Mouse (Mus musculus): Measurements from ENCODE around the gene Dtnb. TPM values are rescaled to one million over a fixed set of nuclear protein-coding genes. Genes with fewer than 3 reads are reported as not detected.
"Not testable (repeated sequence)": the region's sequence is repeated elsewhere in the genome, so short reads cannot be mapped to it uniquely, and the experiment has no call there.

The Dtnb gene
- 25.4 and 27.0 TPM in 2 replicates for polyA plus RNA-seq (2014; fragmentation: Nextera tagmentation; extraction: Ambion mirVana)

DNA sequence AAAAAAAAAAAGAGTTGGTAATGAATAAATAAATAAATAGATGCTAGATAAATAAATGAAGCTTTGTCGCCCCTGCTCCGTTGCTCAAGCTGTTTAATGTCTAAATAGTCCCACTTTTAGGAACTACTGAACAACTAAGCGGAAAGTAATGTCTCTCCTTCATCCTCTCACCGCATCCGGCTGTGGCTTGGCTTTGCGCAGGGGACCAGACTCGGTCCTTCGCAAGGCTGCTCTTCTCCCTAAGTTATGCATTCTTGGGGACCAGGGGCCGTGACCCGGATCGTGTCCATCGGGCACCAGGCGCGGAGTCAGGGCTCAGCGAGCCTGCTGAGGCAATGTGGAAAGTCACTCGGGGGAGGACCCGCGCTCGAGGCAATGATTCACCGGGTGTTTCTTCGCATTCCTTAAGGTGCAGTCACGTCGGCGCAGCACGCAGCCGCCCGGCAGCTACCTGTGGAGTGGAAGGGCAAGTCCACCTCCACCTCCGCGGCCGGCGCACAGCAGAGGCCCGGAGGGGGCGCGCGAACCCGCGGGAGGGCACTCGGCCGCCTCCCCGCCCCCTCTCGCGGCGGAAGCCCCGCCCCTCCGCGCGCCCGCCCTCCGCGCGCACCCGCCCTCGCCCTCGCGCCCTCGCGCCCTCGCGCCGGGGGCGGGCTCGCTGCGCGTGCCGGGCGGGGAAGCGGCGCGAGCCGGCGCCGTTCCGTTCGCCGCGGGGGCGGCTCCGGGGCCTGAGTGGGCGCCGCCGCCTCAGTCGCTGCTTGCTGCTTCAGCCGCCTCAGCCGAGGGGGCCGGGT, at the start of gene Dtnb:
Gene Dtnb (plus strand): TSS at position 595 of the 794 bp plus-strand sequence.
- ATAC-seq (replicated peaks; ENCODE audit: low FRiP score) (peak; percentile 84), DNase-seq (ENCODE audit: low spot score) (peak; percentile 77)
- H3K36me3 ChIP-seq (ENCODE audit: control insufficient read depth, insufficient read depth, low read length), result no peaks in the 10 kb centered on the region
- H3K27ac ChIP-seq (ENCODE audit: low read depth, low read length), result peak within 1 kb of the TSS; percentile 71
- WGBS, result 1% methylated on average over 63 of the region's 85 CpGs
- peak within 1 kb of the TSS; percentile 87 for H3K9ac ChIP-seq (ENCODE audit: low read depth, low read length)
- H3K27me3 ChIP-seq (replicated peaks; ENCODE audit: control insufficient read depth, insufficient read depth, low read length), result no peaks in the 10 kb centered on the region
- H3K4me2 ChIP-seq, result peak within 1 kb of the TSS; percentile 76
- peaks cover 7% of the 10 kb centered on the region for H3K4me1 ChIP-seq (replicated peaks; ENCODE audit: control insufficient read depth, insufficient read depth, low read length)
- peak within 1 kb of the TSS; percentile 86 for H3K4me3 ChIP-seq (ENCODE audit: low read depth, low read length)
- no peaks in the 10 kb centered on the region for H3K9me3 ChIP-seq (ENCODE audit: control insufficient read depth, low read length)

DNA sequence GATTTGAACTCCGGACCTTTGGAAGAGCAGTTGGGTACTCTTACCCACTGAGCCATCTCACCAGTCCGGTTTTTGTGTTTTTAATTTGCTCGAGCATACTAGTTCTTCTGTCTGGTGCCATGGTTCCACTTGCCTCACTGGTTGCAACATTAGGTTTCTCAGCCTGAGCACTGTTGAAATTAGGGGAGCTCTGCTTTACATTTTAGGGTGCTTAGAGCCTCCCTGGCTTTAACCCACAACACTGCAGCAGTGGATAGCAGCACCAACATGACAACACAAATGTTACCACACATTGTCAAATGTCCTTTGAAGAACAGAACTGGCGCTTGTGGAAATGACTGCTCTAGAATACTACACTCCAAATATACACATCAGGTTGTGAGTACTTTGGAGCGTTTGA, 46.6 kb upstream of the Dtnb start:
- Histone ChIP-seq H3K4me2 (no peak overlapping the region), H3K4me1 (replicated peaks; ENCODE audit: control insufficient read depth, insufficient read depth, low read length) (no peaks in the 10 kb centered on the region), H3K4me3 (ENCODE audit: low read depth, low read length) (no peak overlapping the region), H3K9me3 (ENCODE audit: control insufficient read depth, low read length) (no peaks in the 10 kb centered on the region), H3K9ac (ENCODE audit: low read depth, low read length) (no peak overlapping the region), H3K36me3 (ENCODE audit: control insufficient read depth, insufficient read depth, low read length) (no peaks in the 10 kb centered on the region), H3K27ac (ENCODE audit: low read depth, low read length) (no peak overlapping the region), H3K27me3 (replicated peaks; ENCODE audit: control insufficient read depth, insufficient read depth, low read length) (no peaks in the 10 kb centered on the region)
- ATAC-seq (replicated peaks; ENCODE audit: low FRiP score) (no peak), DNase-seq (ENCODE audit: low spot score) (no peak)
- WGBS, result 84% methylated on average over 5 of the region's 5 CpGs

DNA sequence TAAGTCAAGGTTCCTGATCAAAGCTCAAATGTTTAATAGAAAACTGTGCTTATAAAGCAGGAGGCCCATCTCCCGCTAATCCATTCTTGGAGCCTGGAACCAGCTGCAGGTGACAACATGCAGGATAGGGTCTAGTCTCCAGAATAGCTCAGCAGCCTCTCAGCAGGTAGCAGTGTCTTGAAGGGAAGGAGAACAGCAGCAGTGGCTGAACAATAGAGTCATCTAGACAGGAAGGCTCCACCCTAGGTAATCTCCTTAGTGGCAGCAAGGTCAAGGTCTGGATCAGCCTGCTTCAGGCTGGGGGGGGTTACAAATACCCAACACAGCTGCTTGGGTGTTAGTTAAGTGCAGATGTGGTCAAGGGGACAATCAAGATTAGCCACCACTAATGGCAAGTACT, 36.7 kb upstream of the Dtnb start:
- not testable (repeated sequence) for H3K27me3 ChIP-seq (replicated peaks; ENCODE audit: control insufficient read depth, insufficient read depth, low read length); H3K36me3 ChIP-seq (ENCODE audit: control insufficient read depth, insufficient read depth, low read length); H3K4me1 ChIP-seq (replicated peaks; ENCODE audit: control insufficient read depth, insufficient read depth, low read length); H3K9me3 ChIP-seq (ENCODE audit: control insufficient read depth, low read length); H3K4me3 ChIP-seq (ENCODE audit: low read depth, low read length); H3K9ac ChIP-seq (ENCODE audit: low read depth, low read length); DNase-seq (ENCODE audit: low spot score); H3K4me2 ChIP-seq; H3K27ac ChIP-seq (ENCODE audit: low read depth, low read length); ATAC-seq (replicated peaks; ENCODE audit: low FRiP score)
- WGBS, result 78% methylated on average over 1 of the region's 1 CpGs

DNA sequence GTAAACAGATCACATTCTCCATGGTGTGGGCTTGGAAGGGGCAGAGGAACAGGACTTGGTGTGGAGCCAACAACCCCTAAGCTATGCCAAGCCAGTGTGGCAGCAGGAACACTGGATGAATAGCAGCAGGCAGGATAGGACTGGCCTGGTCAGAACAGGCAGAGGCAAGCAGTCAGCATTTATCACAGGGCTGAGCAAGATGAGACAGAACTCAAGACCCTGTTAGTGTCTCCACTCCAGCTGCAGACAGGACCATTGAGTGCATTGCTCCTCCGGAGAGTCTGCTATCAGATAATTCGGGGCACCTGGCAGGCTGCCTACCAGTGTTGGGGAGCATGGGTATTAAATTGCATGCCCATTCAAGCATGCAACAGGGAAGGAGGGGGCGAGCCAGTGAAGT, 34.6 kb upstream of the Dtnb start:
- Histone ChIP-seq H3K9me3 (ENCODE audit: control insufficient read depth, low read length) (no peaks in the 10 kb centered on the region), H3K27me3 (replicated peaks; ENCODE audit: control insufficient read depth, insufficient read depth, low read length) (no peaks in the 10 kb centered on the region), H3K4me2 (no peak overlapping the region), H3K4me1 (replicated peaks; ENCODE audit: control insufficient read depth, insufficient read depth, low read length) (no peaks in the 10 kb centered on the region), H3K9ac (ENCODE audit: low read depth, low read length) (no peak overlapping the region), H3K36me3 (ENCODE audit: control insufficient read depth, insufficient read depth, low read length) (no peaks in the 10 kb centered on the region), H3K27ac (ENCODE audit: low read depth, low read length) (no peak overlapping the region), H3K4me3 (ENCODE audit: low read depth, low read length) (no peak overlapping the region)
- WGBS, result 66% methylated on average over 3 of the region's 3 CpGs
- ATAC-seq (replicated peaks; ENCODE audit: low FRiP score), result no peak
- DNase-seq (ENCODE audit: low spot score), result no peak

DNA sequence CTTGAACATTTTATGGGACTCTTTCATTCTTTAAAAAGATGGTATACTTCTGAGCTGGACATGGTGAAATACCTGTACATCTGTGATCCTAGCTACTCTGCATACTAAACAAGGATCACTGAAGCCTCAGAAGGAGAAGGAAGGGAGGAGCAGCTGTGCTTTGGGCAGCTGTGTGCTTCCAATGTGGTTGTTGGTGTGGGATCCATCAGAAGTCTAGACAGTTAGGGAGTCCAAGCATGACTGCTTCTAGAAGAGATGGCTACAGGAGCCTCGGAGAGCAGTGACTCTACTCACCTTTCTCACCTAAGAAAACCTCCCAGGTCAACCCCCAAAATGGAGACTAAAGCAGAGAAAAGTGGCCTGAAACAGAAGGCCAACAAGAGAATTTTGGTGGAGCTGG, 34.1 kb upstream of the Dtnb start:
- Histone ChIP-seq H3K4me1 (replicated peaks; ENCODE audit: control insufficient read depth, insufficient read depth, low read length) (no peaks in the 10 kb centered on the region), H3K4me2 (no peak overlapping the region), H3K4me3 (ENCODE audit: low read depth, low read length) (no peak overlapping the region), H3K9me3 (ENCODE audit: control insufficient read depth, low read length) (no peaks in the 10 kb centered on the region), H3K27ac (ENCODE audit: low read depth, low read length) (no peak overlapping the region), H3K27me3 (replicated peaks; ENCODE audit: control insufficient read depth, insufficient read depth, low read length) (no peaks in the 10 kb centered on the region), H3K36me3 (ENCODE audit: control insufficient read depth, insufficient read depth, low read length) (no peaks in the 10 kb centered on the region), H3K9ac (ENCODE audit: low read depth, low read length) (no peak overlapping the region)
- ATAC-seq (replicated peaks; ENCODE audit: low FRiP score), result no peak
- DNase-seq (ENCODE audit: low spot score), result no peak
- WGBS, result 75% methylated on average over 1 of the region's 1 CpGs

DNA sequence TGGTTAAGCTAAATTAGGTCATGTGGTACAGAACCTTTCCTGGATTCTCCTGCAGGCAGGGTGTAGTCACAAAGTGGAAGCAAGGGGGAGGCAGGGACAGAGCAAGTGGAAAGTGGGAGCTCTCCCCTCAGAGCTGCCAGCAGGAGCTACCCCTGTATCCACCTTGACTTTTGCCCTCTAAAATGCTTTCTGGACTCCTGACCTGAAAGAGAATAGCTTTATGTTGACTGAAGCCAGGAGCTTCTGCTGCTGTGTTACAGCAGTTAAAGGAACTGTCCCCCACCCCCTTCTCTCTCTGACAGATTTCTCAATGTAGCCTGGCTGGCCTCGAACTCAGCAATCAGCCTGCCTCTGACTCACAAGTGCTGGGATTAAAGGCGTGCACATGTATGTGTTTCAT, 32.6 kb upstream of the Dtnb start:
- Histone ChIP-seq H3K9ac (ENCODE audit: low read depth, low read length) (no peak overlapping the region), H3K27ac (ENCODE audit: low read depth, low read length) (no peak overlapping the region), H3K4me3 (ENCODE audit: low read depth, low read length) (no peak overlapping the region), H3K4me2 (no peak overlapping the region), H3K36me3 (ENCODE audit: control insufficient read depth, insufficient read depth, low read length) (no peaks in the 10 kb centered on the region), H3K9me3 (ENCODE audit: control insufficient read depth, low read length) (no peaks in the 10 kb centered on the region), H3K4me1 (replicated peaks; ENCODE audit: control insufficient read depth, insufficient read depth, low read length) (no peaks in the 10 kb centered on the region), H3K27me3 (replicated peaks; ENCODE audit: control insufficient read depth, insufficient read depth, low read length) (no peaks in the 10 kb centered on the region)
- ATAC-seq (replicated peaks; ENCODE audit: low FRiP score), result no peak
- DNase-seq (ENCODE audit: low spot score), result no peak
- WGBS, result 53% methylated on average over 2 of the region's 2 CpGs

DNA sequence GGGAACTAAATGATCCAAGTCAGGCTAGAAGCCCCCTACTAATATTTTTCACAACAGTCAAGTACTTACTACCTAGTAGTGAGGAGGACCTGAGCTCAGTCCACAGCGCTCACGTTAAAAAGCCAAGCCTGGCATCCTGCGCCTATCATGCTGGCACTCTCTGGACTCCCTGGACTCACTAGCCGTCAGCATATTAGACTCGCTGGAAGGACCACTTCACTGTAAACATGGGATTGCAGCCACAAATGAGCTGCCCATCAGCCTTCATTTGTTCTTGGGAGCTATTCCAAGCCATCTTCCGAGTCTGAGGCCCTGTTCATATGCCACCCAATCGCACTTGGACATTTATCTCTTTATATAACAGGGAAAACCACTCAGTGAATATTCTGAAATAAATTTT, 31.3 kb upstream of the Dtnb start:
- 86% methylated on average over 7 of the region's 7 CpGs for WGBS
- H3K9ac ChIP-seq (ENCODE audit: low read depth, low read length), result no peak overlapping the region
- H3K4me1 ChIP-seq (replicated peaks; ENCODE audit: control insufficient read depth, insufficient read depth, low read length), result no peaks in the 10 kb centered on the region
- H3K27ac ChIP-seq (ENCODE audit: low read depth, low read length), result no peak overlapping the region
- no peak overlapping the region for H3K4me2 ChIP-seq
- no peaks in the 10 kb centered on the region for H3K9me3 ChIP-seq (ENCODE audit: control insufficient read depth, low read length)
- H3K36me3 ChIP-seq (ENCODE audit: control insufficient read depth, insufficient read depth, low read length), result no peaks in the 10 kb centered on the region
- ATAC-seq (replicated peaks; ENCODE audit: low FRiP score) (no peak), DNase-seq (ENCODE audit: low spot score) (no peak)
- no peak overlapping the region for H3K4me3 ChIP-seq (ENCODE audit: low read depth, low read length)
- no peaks in the 10 kb centered on the region for H3K27me3 ChIP-seq (replicated peaks; ENCODE audit: control insufficient read depth, insufficient read depth, low read length)

DNA sequence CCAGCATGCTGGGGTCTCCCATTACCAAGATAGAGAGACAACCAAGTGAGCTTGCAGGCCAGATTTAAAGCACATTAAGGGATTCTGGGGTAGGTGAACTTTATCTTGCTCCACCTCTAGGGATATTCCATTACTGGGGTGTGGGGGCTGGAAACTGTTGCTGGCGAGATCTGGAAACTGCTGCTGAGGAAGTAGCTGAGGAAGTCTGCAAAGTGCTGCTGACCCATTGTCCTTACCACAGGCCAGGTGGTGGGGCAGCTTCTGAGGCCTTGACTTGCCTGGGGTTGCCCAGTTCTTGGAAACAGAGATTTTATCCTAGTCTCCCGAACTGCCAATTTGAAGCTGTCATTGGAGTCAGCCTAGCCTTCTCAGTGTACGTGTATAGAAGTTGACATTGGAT, 26.7 kb upstream of the Dtnb start:
- ATAC-seq (replicated peaks; ENCODE audit: low FRiP score), result no peak
- no peak overlapping the region for H3K9ac ChIP-seq (ENCODE audit: low read depth, low read length)
- H3K9me3 ChIP-seq (ENCODE audit: control insufficient read depth, low read length), result no peaks in the 10 kb centered on the region
- DNase-seq (ENCODE audit: low spot score), result no peak
- no peaks in the 10 kb centered on the region for H3K36me3 ChIP-seq (ENCODE audit: control insufficient read depth, insufficient read depth, low read length)
- H3K4me2 ChIP-seq, result no peak overlapping the region
- no peaks in the 10 kb centered on the region for H3K27me3 ChIP-seq (replicated peaks; ENCODE audit: control insufficient read depth, insufficient read depth, low read length)
- H3K27ac ChIP-seq (ENCODE audit: low read depth, low read length), result no peak overlapping the region
- WGBS, result 69% methylated on average over 3 of the region's 3 CpGs
- H3K4me1 ChIP-seq (replicated peaks; ENCODE audit: control insufficient read depth, insufficient read depth, low read length), result 0 out of 2 replicates have a peak, but pooled peaks cover 2% of the 10 kb centered on the region
- H3K4me3 ChIP-seq (ENCODE audit: low read depth, low read length), result no peak overlapping the region

DNA sequence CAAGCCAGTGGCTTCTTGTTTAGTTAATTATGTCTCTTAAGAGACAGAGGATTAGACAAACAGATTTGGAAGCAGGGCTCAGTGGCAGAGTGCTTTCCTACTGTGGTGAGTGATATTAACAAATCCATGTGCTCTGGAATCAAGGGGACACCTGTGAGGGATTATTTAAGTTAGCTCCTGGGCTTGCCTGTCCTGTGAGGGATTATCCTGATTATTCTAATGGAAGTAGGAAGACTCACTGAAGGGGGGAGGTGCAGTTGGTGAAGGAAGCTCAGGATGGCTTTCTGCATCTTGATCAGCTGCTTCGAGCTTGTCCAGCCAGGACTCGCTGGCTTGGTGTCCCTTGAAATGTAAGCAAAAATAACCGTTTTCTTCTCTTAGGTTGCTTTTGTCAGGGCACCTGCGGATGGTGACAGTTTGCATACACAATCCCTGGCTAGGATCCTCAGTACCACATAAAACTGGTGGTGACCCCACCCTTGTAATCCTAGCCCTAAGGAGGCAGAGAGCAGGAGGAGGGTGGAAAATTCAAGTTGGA, 26.0 kb upstream of the Dtnb start:
- ATAC-seq (replicated peaks; ENCODE audit: low FRiP score) (no peak), DNase-seq (ENCODE audit: low spot score) (no peak)
- H3K27ac ChIP-seq (ENCODE audit: low read depth, low read length), result no peak overlapping the region
- no peaks in the 10 kb centered on the region for H3K36me3 ChIP-seq (ENCODE audit: control insufficient read depth, insufficient read depth, low read length)
- 0 out of 2 replicates have a peak, but pooled peaks cover 2% of the 10 kb centered on the region for H3K4me1 ChIP-seq (replicated peaks; ENCODE audit: control insufficient read depth, insufficient read depth, low read length)
- no peak overlapping the region for H3K9ac ChIP-seq (ENCODE audit: low read depth, low read length)
- 45% methylated on average over 4 of the region's 4 CpGs for WGBS
- no peaks in the 10 kb centered on the region for H3K27me3 ChIP-seq (replicated peaks; ENCODE audit: control insufficient read depth, insufficient read depth, low read length)
- H3K4me2 ChIP-seq, result no peak overlapping the region
- H3K9me3 ChIP-seq (ENCODE audit: control insufficient read depth, low read length), result no peaks in the 10 kb centered on the region
- H3K4me3 ChIP-seq (ENCODE audit: low read depth, low read length), result no peak overlapping the region

Data from liver, embryonic 11.5 days (tissue).